8 mouse cellular contexts compared by ENCODE assay signal in genomic region chr19:7481541-7482265, GRCm38 (mm10). TPM values are rescaled to one million over a fixed set of nuclear protein-coding genes. Genes with fewer than 3 reads are reported as not detected.
DNase-seq lines count a peak whose midpoint lies in the region; ATAC-seq and TF ChIP-seq lines count a peak whose summit lies in the region.

No protein-coding gene starts in this region.

- no peak for TF ChIP-seq CTCF in liver, embryonic 14.5 days (IDR thresholded peaks at IDR 0.05; ENCODE audit: low read depth)

- H3K4me3 ChIP-seq in heart, embryonic 10.5 days: peak overlapping the region; percentile 85
- H3K4me3 ChIP-seq in liver, embryonic 14.5 days (ENCODE audit: insufficient read depth in 1 of 2, low read depth in 2 of 2, low read length in 2 of 2): peak overlapping the region; percentile 83

- no peak for TF ChIP-seq EP300 in liver, embryonic 14.5 days (IDR thresholded peaks at IDR 0.05; ENCODE audit: low read depth)

- WGBS in heart, embryonic 10.5 days: 10% methylated on average over 12 of the region's 12 CpGs
- 10% methylated on average over 12 of the region's 12 CpGs for WGBS in liver, embryonic 14.5 days (ENCODE audit: insufficient replicate concordance)

- peaks cover 11% of the 10 kb centered on the region; the same call in 1 of the 2 replicates for H3K4me1 ChIP-seq in heart, embryonic 10.5 days
- peaks cover 7 to 15% of the 10 kb centered on the region in 2 experiments for H3K4me1 ChIP-seq in liver, embryonic 14.5 days (replicated peaks; ENCODE audit: control insufficient read depth in 2 of 2, insufficient read depth in 2 of 2, low read length in 1 of 2)

- H3K9me3 ChIP-seq in heart, embryonic 10.5 days: no peaks in the 10 kb centered on the region
- H3K9me3 ChIP-seq in liver, embryonic 14.5 days (ENCODE audit: control insufficient read depth, low read length): no peaks in the 10 kb centered on the region

- no peak for ATAC-seq in liver, embryonic 14.5 days (ENCODE audit: insufficient read depth)
- no peak for ATAC-seq in activated CD4-positive, CD25-positive, alpha-beta regulatory T cell, adult 4 months

- H3K36me3 ChIP-seq in heart, embryonic 10.5 days: 0 out of 2 replicates have a peak, but pooled peaks cover 4% of the 10 kb centered on the region
- H3K36me3 ChIP-seq in liver, embryonic 14.5 days (replicated peaks; ENCODE audit: control insufficient read depth, insufficient read depth, low read depth): no peaks in the 10 kb centered on the region; the same call in 1 of the 2 replicates

- peak overlapping the region; percentile 97 for H3K27ac ChIP-seq in heart, embryonic 10.5 days
- peak overlapping the region; percentile 92 for H3K27ac ChIP-seq in liver, embryonic 14.5 days

- peak overlapping the region; percentile 93 for H3K9ac ChIP-seq in liver, embryonic 14.5 days (replicated peaks)

- H3K27me3 ChIP-seq in heart, embryonic 10.5 days (ENCODE audit: insufficient read depth, poor library complexity, severe bottlenecking): no peaks in the 10 kb centered on the region
- no peaks in the 10 kb centered on the region for H3K27me3 ChIP-seq in liver, embryonic 14.5 days (ENCODE audit: control insufficient read depth, insufficient read depth, low read length)

- H3K4me2 ChIP-seq in liver, embryonic 14.5 days (ENCODE audit: low read depth): peak overlapping the region; percentile 71

- DNase-seq in urinary bladder, postnatal 14 days (ENCODE audit: low spot score): peak; percentile 26
- DNase-seq in urinary bladder, postnatal 4 days (ENCODE audit: low spot score in 2 of 2): no peak
- DNase-seq in cerebellum, postnatal 14 days: peak; percentile 72 to 74
- no peak for DNase-seq in heart, embryonic 10.5 days (ENCODE audit: low spot score)
- DNase-seq in kidney, postnatal 4 days: peak; percentile 30 to 48
- no peak for DNase-seq in liver, embryonic 14.5 days (ENCODE audit: low read depth in 3 of 3, low spot score in 3 of 3)
- DNase-seq in right cerebral cortex, adult 18-20 months: peak; percentile 74

RNA-seq across cellular contexts. Expression of gene Rtn3, which starts 1.4 kb away (rescaled TPM):
- polyA plus RNA-seq in heart, embryonic 10.5 days (2016; fragmentation: Nextera tagmentation; extraction: Ambion mirVana): 132 and 143 TPM in 2 replicates
- polyA plus RNA-seq in liver, embryonic 14.5 days (2012; rRNA removed): 35.3 and 45.1 TPM in 2 replicates
- 52.5 and 58.0 TPM in 2 replicates for polyA plus RNA-seq in liver, embryonic 14.5 days (2014; fragmentation: Nextera tagmentation; extraction: Ambion mirVana)
- polyA plus RNA-seq in activated CD4-positive, CD25-positive, alpha-beta regulatory T cell, adult 4 months (2017; shearing (Covaris generic)): 10 to 100 TPM; 42.0 to 53.0 TPM

RNA-seq across cellular contexts. Expression of gene Atl3, which starts 12.1 kb away (rescaled TPM):
- polyA plus RNA-seq in heart, embryonic 10.5 days (2016; fragmentation: Nextera tagmentation; extraction: Ambion mirVana): 7.7 and 8.4 TPM in 2 replicates
- polyA plus RNA-seq in liver, embryonic 14.5 days (2012; rRNA removed): 5.2 and 7.3 TPM in 2 replicates
- 6.7 and 7.5 TPM in 2 replicates for polyA plus RNA-seq in liver, embryonic 14.5 days (2014; fragmentation: Nextera tagmentation; extraction: Ambion mirVana)
- polyA plus RNA-seq in activated CD4-positive, CD25-positive, alpha-beta regulatory T cell, adult 4 months (2017; shearing (Covaris generic)): 10 to 100 TPM; 20.1 to 23.8 TPM

Comparison
In these comparisons a context has a peak if more than half of its experiments do, and no peak if none do; other contexts are left out.
1. DNase-seq: peak in urinary bladder, postnatal 14 days (single experiment), cerebellum, postnatal 14 days (2 of 2), kidney, postnatal 4 days (2 of 2) and right cerebral cortex, adult 18-20 months (single experiment); none in urinary bladder, postnatal 4 days (0 of 2), heart, embryonic 10.5 days (single experiment) and liver, embryonic 14.5 days (0 of 3).